Mouse (Mus musculus) brain, embryonic 14.5 days (tissue): ENCODE measurements around the gene P4ha3.

Experiments used
- CTCF ChIP-seq: fragments of 200-500 bp; IDR thresholded peaks from 2 replicates; pipeline ENCODE4 v1.5.1; 2012; ENCODE audit warnings: inconsistent platforms, mild to moderate bottlenecking, moderate library complexity, borderline replicate concordance; ENCODE audit not compliant: insufficient read depth, insufficient read length; ENCODE audit errors: extremely low read depth
- POLR2A ChIP-seq: fragments of 200-500 bp; IDR thresholded peaks from 2 replicates; pipeline ENCODE4 v1.6.1; 2012; ENCODE audit warnings: mild to moderate bottlenecking, inconsistent platforms, borderline replicate concordance; ENCODE audit not compliant: poor library complexity, insufficient read depth, insufficient read length, severe bottlenecking; ENCODE audit errors: extremely low read depth

- TF ChIP-seq CTCF (no peak), POLR2A (no peak)
Measured at GRCm38 (mm10) chr7:100288622-100289021, 3.3 kb downstream of the P4ha3 start.
